Mouse (Mus musculus) hindbrain, embryonic 11.5 days (tissue): Measurements from ENCODE around the gene Tekt2. TPM values are rescaled to one million over a fixed set of nuclear protein-coding genes. Genes with fewer than 3 reads are reported as not detected.
A peak's percentile ranks its signal among the peaks of the same experiment; 100 is the strongest.

ENCODE experiments used
- ATAC-seq: fragments of 200-750 bp; cut with Nextera tagmentation; 2 replicates; pipeline ENCODE4 v1.8.0; 2017; ENCODE audit warnings: mild to moderate bottlenecking, moderate TSS enrichment, moderate library complexity; ENCODE audit not compliant: low FRiP score
- DNase-seq: peaks from one replicate; pipeline ENCODE4 v3.0.0-alpha.2; 2015; ENCODE audit warnings: low spot score
- H3K27ac ChIP-seq: fragments of 300-500 bp; sonication (generic); 2 replicates; pipeline ENCODE4 v1.5.1; 2014; ENCODE audit warnings: mild to moderate bottlenecking, low read depth, low read length
- H3K27me3 ChIP-seq: fragments of 300-500 bp; sonication (generic); 2 replicates; pipeline ENCODE4 v1.6.1; 2014; ENCODE audit warnings: mild to moderate bottlenecking, low read length, moderate library complexity, mixed read lengths; ENCODE audit not compliant: control insufficient read depth, insufficient read depth
- H3K36me3 ChIP-seq: fragments of 300-500 bp; sonication (generic); 2 replicates; pipeline ENCODE4 v1.6.1; 2014; ENCODE audit warnings: mild to moderate bottlenecking, low read length, moderate library complexity, mixed read lengths; ENCODE audit not compliant: control insufficient read depth, insufficient read depth
- H3K4me1 ChIP-seq: fragments of 300-500 bp; sonication (generic); replicated peaks from 2 replicates; pipeline ENCODE4 v1.6.1; 2014; ENCODE audit warnings: low read length, mixed read lengths; ENCODE audit not compliant: control insufficient read depth, insufficient read depth
- H3K4me2 ChIP-seq: fragments of 300-500 bp; sonication (generic); replicated peaks from 2 replicates; pipeline ENCODE4 v1.6.1; 2014; ENCODE audit warnings: mild to moderate bottlenecking, low read depth, low read length
- H3K4me3 ChIP-seq: fragments of 300-500 bp; sonication (generic); 2 replicates; pipeline ENCODE4 v1.5.1; 2014; ENCODE audit warnings: low read depth, low read length
- H3K9ac ChIP-seq: fragments of 300-500 bp; sonication (generic); 2 replicates; pipeline ENCODE4 v1.6.1; 2014; ENCODE audit warnings: low read depth, low read length
- H3K9me3 ChIP-seq: fragments of 300-500 bp; sonication (generic); 2 replicates; pipeline ENCODE4 v1.6.1; 2016; ENCODE audit warnings: low read length; ENCODE audit not compliant: control insufficient read depth
- WGBS: fragments of 180-500 bp; shearing (Covaris S2); extraction: QIAGEN DNeasy Blood & Tissue Kit; methylation state at CpG from one replicate; pipeline ENCODE4 v1.1.7; 2014; 5-methylcytosine and 5-hydroxymethylcytosine counted together
- polyA plus RNA-seq: library from polyadenylated mRNA; unstranded; fragments of >200 nt; fragmentation: Nextera tagmentation; extraction: Ambion mirVana; gene quantifications from 2 replicates; pipeline ENCODE4 v1.2.1, GENCODE M21; 2014

Gene Tekt2
- polyA plus RNA-seq, 1 experiment from 2014 or later, result 3.8 TPM

DNA sequence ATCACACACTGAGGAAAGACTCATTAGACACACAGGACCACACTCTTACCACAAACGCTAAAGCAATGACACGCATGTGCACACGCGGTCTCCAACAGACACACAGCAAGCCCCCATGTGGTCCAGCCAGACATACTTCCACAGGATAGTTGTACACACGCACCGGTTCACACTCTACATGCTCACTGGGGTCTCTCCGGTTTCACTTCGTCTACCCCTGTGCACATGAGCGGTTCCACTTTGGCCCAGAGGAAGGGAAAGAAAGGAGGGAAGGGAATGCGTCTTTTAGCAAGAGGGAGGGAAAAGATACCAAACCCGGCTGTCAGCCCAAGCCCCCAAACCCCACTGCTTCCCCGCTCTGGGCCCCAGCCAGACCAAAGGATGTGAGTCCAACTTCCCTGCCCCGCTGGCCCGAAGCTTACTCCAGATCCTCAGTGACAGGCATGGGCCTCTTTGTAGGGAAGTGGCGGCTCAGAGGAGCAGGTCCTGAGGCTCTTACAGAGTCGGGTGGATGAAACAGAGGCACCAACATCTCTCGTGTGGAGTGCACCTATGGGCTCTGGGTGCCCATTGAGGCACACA is 37.3 kb downstream of the Tekt2 start:
- 44% methylated on average over 17 of the region's 17 CpGs for WGBS
- no peaks in the 10 kb centered on the region for H3K36me3 ChIP-seq
- H3K4me1 ChIP-seq, result no peaks in the 10 kb centered on the region
- ATAC-seq (no peak), DNase-seq (peak; percentile 35)
- H3K27me3 ChIP-seq, result peaks cover 28% of the 10 kb centered on the region
- no peak overlapping the region for H3K27ac ChIP-seq
- no peaks in the 10 kb centered on the region for H3K9me3 ChIP-seq
- no peak overlapping the region for H3K4me3 ChIP-seq
- H3K9ac ChIP-seq, result no peak overlapping the region
- H3K4me2 ChIP-seq, result no peak overlapping the region

DNA sequence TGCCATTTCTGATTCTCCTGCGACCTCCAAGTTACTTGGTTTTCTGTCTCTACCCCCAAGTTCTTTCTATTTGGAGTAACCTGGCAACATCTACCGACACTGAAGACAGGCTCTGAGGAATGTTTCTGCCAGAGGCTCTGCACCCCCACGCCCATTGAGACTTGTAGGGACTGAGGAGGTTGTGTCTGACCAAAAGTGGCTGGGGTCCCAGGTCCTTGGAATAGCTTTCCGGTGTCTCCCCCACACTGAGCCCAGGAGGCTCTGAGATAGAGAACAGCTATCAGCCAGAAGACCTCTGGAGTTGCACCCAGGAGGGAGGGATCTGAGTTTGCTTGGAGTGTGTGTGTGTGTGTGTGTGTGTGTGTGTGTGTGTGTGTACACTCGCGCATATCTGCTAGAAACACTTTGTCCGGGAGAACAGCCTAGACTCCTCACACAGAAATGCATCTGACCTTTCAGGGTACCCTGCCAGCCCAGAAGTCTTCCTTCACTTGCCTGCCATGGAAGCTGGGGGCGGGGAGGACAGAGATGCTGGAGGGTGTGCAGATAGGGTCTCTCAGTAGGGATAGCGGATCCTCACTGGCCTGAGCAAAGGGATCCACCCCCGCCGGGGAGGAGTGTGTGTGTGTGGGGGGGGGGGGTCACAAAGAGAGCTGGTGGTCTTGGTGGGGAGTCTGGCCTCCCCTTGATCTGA is 38.0 kb downstream of the Tekt2 start:
- no peaks in the 10 kb centered on the region for H3K36me3 ChIP-seq
- no peak overlapping the region for H3K27ac ChIP-seq
- ATAC-seq, result no peak
- WGBS, result 37% methylated on average over 11 of the region's 11 CpGs
- H3K9ac ChIP-seq, result no peak overlapping the region
- no peaks in the 10 kb centered on the region for H3K4me1 ChIP-seq
- no peak overlapping the region for H3K4me2 ChIP-seq
- peaks cover 28% of the 10 kb centered on the region for H3K27me3 ChIP-seq
- H3K9me3 ChIP-seq, result no peaks in the 10 kb centered on the region
- DNase-seq, result peak; percentile 24
- H3K4me3 ChIP-seq, result no peak overlapping the region; the same call in 1 of the 2 replicates

DNA sequence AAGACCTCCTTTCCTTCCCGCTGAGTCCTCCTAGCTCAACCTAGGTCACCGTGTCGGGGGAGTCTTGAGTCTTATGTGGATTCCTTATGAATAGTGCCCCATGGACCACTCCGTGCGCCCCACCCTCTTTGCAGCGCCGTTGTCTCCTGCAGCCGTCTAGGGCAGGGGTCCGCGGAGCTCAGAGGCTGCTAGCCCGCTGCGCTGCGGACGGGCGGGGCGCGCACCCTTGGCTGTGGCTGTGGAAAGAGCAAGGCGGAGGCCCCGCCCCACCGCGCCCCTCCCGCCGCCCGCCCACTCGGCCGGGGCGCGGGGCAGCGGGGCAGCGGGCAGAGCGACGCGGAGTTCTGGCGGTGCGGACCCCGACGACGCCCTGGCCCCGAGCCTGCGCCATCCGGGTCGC is 39.0 kb downstream of the Tekt2 start, which contains the start of gene Col8a2:
TSS of gene Col8a2 (plus strand) at position 302 of the 400 bp plus-strand sequence.
- ATAC-seq, result no peak
- H3K9me3 ChIP-seq, result no peaks in the 10 kb centered on the region
- no peaks in the 10 kb centered on the region for H3K36me3 ChIP-seq
- DNase-seq, result peak; percentile 44
- no peaks in the 10 kb centered on the region for H3K4me1 ChIP-seq
- 3% methylated on average over 26 of the region's 42 CpGs for WGBS
- H3K27me3 ChIP-seq, result peaks cover 28% of the 10 kb centered on the region
- peak within 1 kb of the TSS; percentile 26 for H3K4me3 ChIP-seq
- H3K27ac ChIP-seq, result no peak within 1 kb of the TSS
- H3K9ac ChIP-seq, result peak within 1 kb of the TSS; percentile 38; the same call in 1 of the 2 replicates
- H3K4me2 ChIP-seq, result peak within 1 kb of the TSS; percentile 37

DNA sequence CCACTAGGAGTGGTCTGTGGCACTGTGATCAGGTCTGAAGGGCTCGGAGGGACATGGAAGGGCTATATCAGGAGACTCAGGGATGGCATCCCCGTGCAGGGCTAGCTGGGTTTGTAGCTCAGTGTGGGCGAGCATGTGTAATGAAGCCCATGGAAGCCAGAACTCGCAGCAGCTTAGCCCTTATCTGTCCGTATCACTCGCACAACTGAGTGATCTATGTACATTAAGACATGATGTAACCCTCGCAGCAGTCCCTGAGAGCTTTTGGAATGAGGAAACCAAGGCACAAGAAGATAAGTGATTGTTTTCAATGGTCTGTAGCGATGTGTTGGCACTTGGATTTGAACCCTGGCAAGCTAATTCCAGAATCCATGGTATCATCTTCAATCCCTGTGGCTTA is 41.9 kb downstream of the Tekt2 start:
- no peak overlapping the region for H3K9ac ChIP-seq
- 89% methylated on average over 8 of the region's 8 CpGs for WGBS
- no peak for ATAC-seq
- peaks cover 28% of the 10 kb centered on the region for H3K27me3 ChIP-seq
- no peak overlapping the region for H3K4me2 ChIP-seq
- H3K4me3 ChIP-seq, result no peak overlapping the region
- no peak overlapping the region for H3K27ac ChIP-seq
- no peaks in the 10 kb centered on the region for H3K9me3 ChIP-seq
- H3K36me3 ChIP-seq, result no peaks in the 10 kb centered on the region
- no peaks in the 10 kb centered on the region for H3K4me1 ChIP-seq
- DNase-seq, result no peak

DNA sequence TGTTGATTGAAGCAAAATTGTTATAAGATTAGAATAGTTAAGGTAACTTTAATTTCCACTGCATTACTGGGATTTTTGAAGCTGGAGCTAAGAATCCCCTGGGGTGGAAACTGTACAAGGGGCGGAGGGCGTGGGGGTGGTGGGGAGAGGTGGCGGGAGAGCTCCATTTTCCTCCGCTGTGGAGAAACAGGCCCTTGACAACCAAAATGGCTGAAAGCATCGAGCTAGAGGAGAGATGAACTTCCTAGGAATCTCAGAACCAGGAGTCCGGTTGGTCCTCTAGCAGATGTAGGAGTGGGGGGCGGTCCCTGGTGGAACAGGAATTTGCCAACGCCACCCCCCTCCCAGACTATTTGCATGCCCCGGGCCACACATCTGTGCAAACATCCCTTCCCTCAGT is 43.8 kb downstream of the Tekt2 start:
- Histone ChIP-seq H3K36me3 (no peaks in the 10 kb centered on the region), H3K9me3 (no peaks in the 10 kb centered on the region), H3K4me1 (no peaks in the 10 kb centered on the region), H3K27ac (no peak overlapping the region), H3K4me3 (no peak overlapping the region), H3K4me2 (no peak overlapping the region), H3K9ac (no peak overlapping the region), H3K27me3 (peaks cover 14% of the 10 kb centered on the region)
- ATAC-seq (no peak), DNase-seq (no peak)
- WGBS, result 62% methylated on average over 9 of the region's 9 CpGs

DNA sequence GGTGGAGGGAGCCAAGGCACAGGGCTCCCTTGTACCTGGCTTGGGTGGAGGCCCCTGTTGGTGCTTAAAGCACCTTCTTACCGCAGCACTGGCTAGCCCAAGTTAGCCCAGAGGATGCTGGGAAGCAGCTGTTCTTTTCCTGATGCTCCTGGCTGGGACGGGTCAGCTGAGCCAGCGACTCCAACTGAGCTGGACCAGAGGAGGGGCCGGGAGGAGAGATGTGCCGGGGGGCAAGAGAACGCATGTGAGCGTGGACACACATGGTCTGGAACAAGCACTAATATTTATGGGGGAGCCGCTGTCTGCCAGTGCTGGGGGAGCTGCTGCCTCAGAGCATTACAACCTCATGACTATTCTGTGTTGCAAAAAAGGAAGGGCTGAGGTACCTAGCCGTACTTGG is 46.5 kb downstream of the Tekt2 start:
- no peaks in the 10 kb centered on the region for H3K27me3 ChIP-seq
- no peaks in the 10 kb centered on the region for H3K9me3 ChIP-seq
- DNase-seq, result no peak
- WGBS, result 54% methylated on average over 9 of the region's 9 CpGs
- H3K27ac ChIP-seq, result no peak overlapping the region
- no peaks in the 10 kb centered on the region for H3K36me3 ChIP-seq
- no peak overlapping the region for H3K9ac ChIP-seq
- no peak overlapping the region for H3K4me3 ChIP-seq
- H3K4me1 ChIP-seq, result no peaks in the 10 kb centered on the region
- no peak for ATAC-seq
- no peak overlapping the region for H3K4me2 ChIP-seq

DNA sequence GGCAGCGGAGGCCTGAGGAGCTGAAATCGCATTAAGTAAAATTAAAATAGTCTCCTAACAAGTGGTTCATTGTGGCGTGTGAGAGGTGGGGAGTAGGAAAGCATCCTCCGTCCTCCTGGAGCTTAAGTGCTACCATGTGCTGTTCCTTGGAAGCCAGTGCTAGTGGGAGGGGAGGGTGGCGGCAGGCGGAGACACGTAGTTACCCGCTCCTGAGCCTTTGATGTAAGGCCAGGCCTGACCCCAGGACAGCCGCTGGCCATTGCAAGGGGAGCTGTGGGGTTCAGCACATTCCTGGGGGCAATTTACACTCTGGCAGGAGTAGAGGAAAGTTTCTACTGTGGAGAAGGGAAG is 46.9 kb downstream of the Tekt2 start:
- no peak overlapping the region for H3K27ac ChIP-seq

DNA sequence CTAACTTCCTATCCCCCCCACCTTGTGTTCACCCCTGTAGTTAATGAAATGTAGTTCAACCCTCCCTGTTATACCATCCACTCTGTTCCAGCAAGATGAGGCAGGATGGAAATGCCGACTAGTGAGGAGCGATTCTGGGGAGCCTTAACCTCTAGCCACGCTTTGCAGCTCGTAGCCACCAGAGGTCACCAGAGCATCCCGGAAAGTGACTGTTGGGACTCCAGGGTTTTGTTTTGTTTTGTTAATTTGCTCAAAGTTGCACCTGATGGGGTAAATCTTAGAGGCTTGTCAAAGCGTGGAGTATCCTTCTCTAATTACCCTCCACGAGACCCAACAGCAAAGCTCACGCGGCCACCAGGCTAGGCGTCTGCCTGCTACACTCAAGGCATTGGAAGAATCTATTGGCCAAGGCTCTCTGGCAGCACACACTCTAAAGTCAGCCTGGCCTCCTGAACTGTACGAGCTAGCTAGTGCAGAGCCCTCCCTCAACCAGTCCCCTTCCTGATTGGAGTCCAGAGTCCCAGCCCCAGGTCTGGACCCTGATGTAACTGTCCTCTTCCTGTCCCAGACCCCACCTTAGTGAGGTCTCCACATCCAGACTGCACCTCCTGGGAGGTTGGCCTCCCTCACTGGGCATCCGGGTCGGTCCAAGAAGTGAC is 47.5 kb downstream of the Tekt2 start:
- Histone ChIP-seq H3K4me1 (no peaks in the 10 kb centered on the region), H3K27ac (no peak overlapping the region), H3K4me2 (no peak overlapping the region), H3K36me3 (no peaks in the 10 kb centered on the region), H3K9ac (no peak overlapping the region), H3K9me3 (no peaks in the 10 kb centered on the region), H3K4me3 (no peak overlapping the region), H3K27me3 (no peaks in the 10 kb centered on the region)
- WGBS, result 7% methylated on average over 13 of the region's 13 CpGs
- no peak for ATAC-seq
- peak; percentile 75 for DNase-seq

More for the DNA sequence above, 46.9 kb downstream of the Tekt2 start:
- Histone ChIP-seq H3K9ac (no peak overlapping the region), H3K4me3 (no peak overlapping the region), H3K9me3 (no peaks in the 10 kb centered on the region), H3K4me2 (no peak overlapping the region), H3K4me1 (no peaks in the 10 kb centered on the region), H3K36me3 (no peaks in the 10 kb centered on the region), H3K27me3 (no peaks in the 10 kb centered on the region)
- 23% methylated on average over 9 of the region's 9 CpGs for WGBS
- ATAC-seq (no peak), DNase-seq (peak; percentile 33)
